Mouse (Mus musculus): ENCODE data around the gene Tmem25. TPM values are rescaled to one million over a fixed set of nuclear protein-coding genes. Genes with fewer than 3 reads are reported as not detected.
"Not testable (repeated sequence)": the region's sequence is repeated elsewhere in the genome, so short reads cannot be mapped to it uniquely, and the experiment has no call there.

The Tmem25 gene
- polyA plus RNA-seq, 1 experiment from 2014 or later = 4.2 TPM

GRCm38 (mm10) chr9:44799958-44800324 lies 834 bp upstream of the Tmem25 start:
- no peak for ATAC-seq
- Histone ChIP-seq H3K27me3 (replicated peaks; ENCODE audit: control insufficient read depth, insufficient read depth, low read length) (no peaks in the 10 kb centered on the region), H3K4me3 (ENCODE audit: low read depth, low read length) (peak overlapping the region; percentile 47), H3K9me3 (ENCODE audit: control insufficient read depth) (no peaks in the 10 kb centered on the region), H3K4me1 (replicated peaks; ENCODE audit: control insufficient read depth, insufficient read depth, low read length) (0 out of 2 replicates have a peak, but pooled peaks cover 6% of the 10 kb centered on the region), H3K36me3 (ENCODE audit: control insufficient read depth, insufficient read depth) (peaks cover 4% of the 10 kb centered on the region; the same call in 1 of the 2 replicates), H3K4me2 (replicated peaks; ENCODE audit: low read depth) (peak overlapping the region; percentile 87), H3K27ac (ENCODE audit: low read depth, low read length) (peak overlapping the region; percentile 94), H3K9ac (ENCODE audit: low read depth, low read length) (no peak overlapping the region)
- no peak for TF ChIP-seq CTCF (IDR thresholded peaks at IDR 0.05; ENCODE audit: low read depth)
- WGBS = 24% methylated on average over 9 of the region's 9 CpGs

- ATAC-seq = no peak
- 38% methylated on average over 7 of the region's 7 CpGs for WGBS
- Histone ChIP-seq H3K4me3 (ENCODE audit: low read depth, low read length) (peak overlapping the region; percentile 47; the same call in 1 of the 2 replicates), H3K4me2 (replicated peaks; ENCODE audit: low read depth) (peak overlapping the region; percentile 87; the same call in 1 of the 2 replicates), H3K27me3 (replicated peaks; ENCODE audit: control insufficient read depth, insufficient read depth, low read length) (no peaks in the 10 kb centered on the region), H3K4me1 (replicated peaks; ENCODE audit: control insufficient read depth, insufficient read depth, low read length) (0 out of 2 replicates have a peak, but pooled peaks cover 6% of the 10 kb centered on the region), H3K9me3 (ENCODE audit: control insufficient read depth) (no peaks in the 10 kb centered on the region), H3K9ac (ENCODE audit: low read depth, low read length) (no peak overlapping the region), H3K27ac (ENCODE audit: low read depth, low read length) (no peak overlapping the region), H3K36me3 (ENCODE audit: control insufficient read depth, insufficient read depth) (no peaks in the 10 kb centered on the region)
- no peak for TF ChIP-seq CTCF (IDR thresholded peaks at IDR 0.05; ENCODE audit: low read depth)
Measured at GRCm38 (mm10) chr9:44798298-44798697, 809 bp downstream of the Tmem25 start.

GRCm38 (mm10) chr9:44792842-44793241 lies 6.3 kb downstream of the Tmem25 start:
- no peak for TF ChIP-seq CTCF (IDR thresholded peaks at IDR 0.05; ENCODE audit: low read depth)
- peaks cover 42% of the 10 kb centered on the region for H3K36me3 ChIP-seq (ENCODE audit: control insufficient read depth, insufficient read depth)
- H3K4me2 ChIP-seq (replicated peaks; ENCODE audit: low read depth) = no peak overlapping the region
- 78% methylated on average over 9 of the region's 9 CpGs for WGBS
- no peak overlapping the region for H3K9ac ChIP-seq (ENCODE audit: low read depth, low read length)
- H3K9me3 ChIP-seq (ENCODE audit: control insufficient read depth) = no peaks in the 10 kb centered on the region
- no peaks in the 10 kb centered on the region for H3K4me1 ChIP-seq (replicated peaks; ENCODE audit: control insufficient read depth, insufficient read depth, low read length)
- H3K27ac ChIP-seq (ENCODE audit: low read depth, low read length) = no peak overlapping the region
- H3K27me3 ChIP-seq (replicated peaks; ENCODE audit: control insufficient read depth, insufficient read depth, low read length) = no peaks in the 10 kb centered on the region
- no peak overlapping the region for H3K4me3 ChIP-seq (ENCODE audit: low read depth, low read length)
- no peak for ATAC-seq

- Histone ChIP-seq H3K9ac (ENCODE audit: low read depth, low read length) (peak overlapping the region; percentile 65), H3K27ac (ENCODE audit: low read depth, low read length) (peak overlapping the region; percentile 69), H3K4me3 (ENCODE audit: low read depth, low read length) (peak overlapping the region; percentile 64), H3K4me2 (replicated peaks; ENCODE audit: low read depth) (peak overlapping the region; percentile 78), H3K9me3 (ENCODE audit: control insufficient read depth) (no peaks in the 10 kb centered on the region), H3K27me3 (replicated peaks; ENCODE audit: control insufficient read depth, insufficient read depth, low read length) (no peaks in the 10 kb centered on the region), H3K4me1 (replicated peaks; ENCODE audit: control insufficient read depth, insufficient read depth, low read length) (no peaks in the 10 kb centered on the region), H3K36me3 (ENCODE audit: control insufficient read depth, insufficient read depth) (peaks cover 5% of the 10 kb centered on the region)
- peak; percentile 94 for TF ChIP-seq CTCF (IDR thresholded peaks at IDR 0.05; ENCODE audit: low read depth)
- ATAC-seq = peak; percentile 97
- under 1% methylated on average over 41 of the region's 41 CpGs for WGBS
Measured at GRCm38 (mm10) chr9:44772750-44773651, 26.1 kb downstream of the Tmem25 start.

- Histone ChIP-seq H3K4me1 (replicated peaks; ENCODE audit: control insufficient read depth, insufficient read depth, low read length) (no peaks in the 10 kb centered on the region), H3K36me3 (ENCODE audit: control insufficient read depth, insufficient read depth) (peaks cover 5% of the 10 kb centered on the region), H3K9ac (ENCODE audit: low read depth, low read length) (no peak overlapping the region), H3K27ac (ENCODE audit: low read depth, low read length) (no peak overlapping the region), H3K4me2 (replicated peaks; ENCODE audit: low read depth) (no peak overlapping the region), H3K27me3 (replicated peaks; ENCODE audit: control insufficient read depth, insufficient read depth, low read length) (no peaks in the 10 kb centered on the region), H3K4me3 (ENCODE audit: low read depth, low read length) (no peak overlapping the region), H3K9me3 (ENCODE audit: control insufficient read depth) (no peaks in the 10 kb centered on the region)
- TF ChIP-seq CTCF (IDR thresholded peaks at IDR 0.05; ENCODE audit: low read depth) = no peak
- 22% methylated on average over 5 of the region's 5 CpGs for WGBS
- ATAC-seq = 0 out of 2 replicates have a peak, but pooled peaks have one; percentile 11
Measured at GRCm38 (mm10) chr9:44772392-44772749, 26.7 kb downstream of the Tmem25 start.

GRCm38 (mm10) chr9:44771376-44771775 lies 27.7 kb downstream of the Tmem25 start:
- ATAC-seq = no peak
- no peaks in the 10 kb centered on the region for H3K9me3 ChIP-seq (ENCODE audit: control insufficient read depth)
- H3K9ac ChIP-seq (ENCODE audit: low read depth, low read length) = no peak overlapping the region
- H3K36me3 ChIP-seq (ENCODE audit: control insufficient read depth, insufficient read depth) = peaks cover 5% of the 10 kb centered on the region
- no peak overlapping the region for H3K27ac ChIP-seq (ENCODE audit: low read depth, low read length)
- H3K4me1 ChIP-seq (replicated peaks; ENCODE audit: control insufficient read depth, insufficient read depth, low read length) = no peaks in the 10 kb centered on the region
- peak; percentile 22; the same call in 1 of the 2 replicates for TF ChIP-seq CTCF (IDR thresholded peaks at IDR 0.05; ENCODE audit: low read depth)
- H3K4me3 ChIP-seq (ENCODE audit: low read depth, low read length) = no peak overlapping the region
- no peaks in the 10 kb centered on the region for H3K27me3 ChIP-seq (replicated peaks; ENCODE audit: control insufficient read depth, insufficient read depth, low read length)
- WGBS = 92% methylated on average over 5 of the region's 5 CpGs
- no peak overlapping the region for H3K4me2 ChIP-seq (replicated peaks; ENCODE audit: low read depth)

- H3K9me3 ChIP-seq (ENCODE audit: control insufficient read depth); H3K4me1 ChIP-seq (replicated peaks; ENCODE audit: control insufficient read depth, insufficient read depth, low read length); ATAC-seq; H3K36me3 ChIP-seq (ENCODE audit: control insufficient read depth, insufficient read depth); H3K27me3 ChIP-seq (replicated peaks; ENCODE audit: control insufficient read depth, insufficient read depth, low read length): not testable (repeated sequence)
- H3K4me2 ChIP-seq (replicated peaks; ENCODE audit: low read depth) = peak overlapping the region; percentile 68
- H3K27ac ChIP-seq (ENCODE audit: low read depth, low read length) = peak overlapping the region; percentile 98
- H3K9ac ChIP-seq (ENCODE audit: low read depth, low read length) = peak overlapping the region; percentile 99; the same call in 1 of the 2 replicates
- WGBS = 42% methylated on average over 7 of the region's 9 CpGs
- peak overlapping the region; percentile 94 for H3K4me3 ChIP-seq (ENCODE audit: low read depth, low read length)
Measured at GRCm38 (mm10) chr9:44768029-44768394, 31.1 kb downstream of the Tmem25 start.
